Mouse (Mus musculus) layer of hippocampus, adult 9-10 months (tissue): ENCODE data around the gene Ranbp3.

ENCODE experiments used
- DNase-seq: peaks from one replicate; pipeline ENCODE4 v3.0.0; 2022; ENCODE audit warnings: low spot score

The Ranbp3 gene

GRCm38 (mm10) chr17:56727029-56727649, 54.0 kb downstream of the Ranbp3 start:
- no peak for DNase-seq

- no peak for DNase-seq
Observed at GRCm38 (mm10) chr17:56727659-56728058, 54.6 kb downstream of the Ranbp3 start.

- no peak for DNase-seq
Observed at GRCm38 (mm10) chr17:56728117-56728516, 55.0 kb downstream of the Ranbp3 start.

GRCm38 (mm10) chr17:56729151-56729550, 56.1 kb downstream of the Ranbp3 start:
- DNase-seq: no peak

GRCm38 (mm10) chr17:56729656-56730055, 56.6 kb downstream of the Ranbp3 start:
- no peak for DNase-seq

- no peak for DNase-seq
Observed at GRCm38 (mm10) chr17:56736534-56736933, 63.4 kb downstream of the Ranbp3 start.

GRCm38 (mm10) chr17:56738221-56738620, 65.1 kb downstream of the Ranbp3 start:
- DNase-seq: no peak

- no peak for DNase-seq
Observed at GRCm38 (mm10) chr17:56740118-56740787, 67.2 kb downstream of the Ranbp3 start.

GRCm38 (mm10) chr17:56740788-56741160, 67.7 kb downstream of the Ranbp3 start:
- DNase-seq: no peak

GRCm38 (mm10) chr17:56744173-56744572, 71.1 kb downstream of the Ranbp3 start:
- no peak for DNase-seq

GRCm38 (mm10) chr17:56751404-56752072, 78.4 kb downstream of the Ranbp3 start:
- no peak for DNase-seq

- DNase-seq: no peak
Observed at GRCm38 (mm10) chr17:56753452-56753851, 80.4 kb downstream of the Ranbp3 start.

- DNase-seq: no peak
Observed at GRCm38 (mm10) chr17:56754271-56755185, 81.4 kb downstream of the Ranbp3 start.

- no peak for DNase-seq
Observed at GRCm38 (mm10) chr17:56756703-56757399, 83.8 kb downstream of the Ranbp3 start.

- DNase-seq: no peak
Observed at GRCm38 (mm10) chr17:56757416-56758123, 84.5 kb downstream of the Ranbp3 start, which contains the start of gene Nrtn. Gene Nrtn, minus strand, starts transcription at chr17:56757530.

GRCm38 (mm10) chr17:56758132-56758531, 85.0 kb downstream of the Ranbp3 start:
- DNase-seq: no peak

GRCm38 (mm10) chr17:56759261-56759660, 86.2 kb downstream of the Ranbp3 start:
- DNase-seq: no peak

- DNase-seq: no peak
Observed at GRCm38 (mm10) chr17:56761077-56761476, 88.0 kb downstream of the Ranbp3 start.
